Mouse (Mus musculus) left cerebral cortex, postnatal 25 days (tissue): Measurements from ENCODE around the gene Lmx1b. TPM values are rescaled to one million over a fixed set of nuclear protein-coding genes. Genes with fewer than 3 reads are reported as not detected.

Experiments used
- DNase-seq, 2 experiments: peaks; one replicate each; pipeline ENCODE4 v3.0.0; 2022; ENCODE audit warnings: low spot score in 2 of 2, mixed read lengths in 1 of 2
- intact Hi-C: fragments of 180-260 bp; cut with DNase I; formaldehyde crosslinking; loops from one replicate; pipeline ENCODE4 v1.15.1; 2025
- total RNA-seq, 2 experiments: library from RNA; stranded (reverse); gene quantifications; 2 replicates each; pipeline ENCODE4 v1.2.3; 2021

Lmx1b gene
- total RNA-seq = under 1 TPM; 0.18 to 0.32 TPM

DNA sequence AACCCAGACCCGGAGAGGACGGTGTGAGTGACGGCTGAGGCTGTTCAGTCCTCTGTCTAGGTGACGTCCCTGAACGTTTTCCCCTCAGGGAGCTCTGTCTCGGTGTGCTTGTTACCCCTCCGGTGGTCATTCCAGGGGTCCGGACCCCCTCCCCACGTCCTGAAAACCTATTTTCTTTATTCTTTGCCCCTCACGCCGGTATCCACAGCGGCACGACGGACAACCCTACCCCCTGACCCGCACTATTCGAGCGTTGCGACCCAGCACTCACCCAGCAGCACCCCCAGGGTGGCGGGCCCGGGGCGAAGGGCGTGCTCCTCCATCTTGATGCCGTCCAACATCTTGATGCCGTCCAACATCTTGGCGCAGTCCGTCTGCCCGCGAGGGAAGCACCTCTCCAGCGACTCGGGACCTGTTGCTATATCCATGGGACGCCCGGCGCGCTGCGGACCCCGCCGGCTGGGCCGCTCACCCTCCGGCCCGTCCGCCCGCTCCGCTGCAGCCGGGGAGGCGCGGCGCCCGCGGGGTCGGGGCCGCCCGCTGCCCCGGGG is at the start of gene Lmx1b:
Gene Lmx1b, minus strand, starts transcription at position 341 of the 551 bp plus-strand sequence.
- intact Hi-C loops = loop anchor here (5.0 kb wide), 1 partner anchor 83 kb away; no protein-coding TSS in a partner anchor

DNA sequence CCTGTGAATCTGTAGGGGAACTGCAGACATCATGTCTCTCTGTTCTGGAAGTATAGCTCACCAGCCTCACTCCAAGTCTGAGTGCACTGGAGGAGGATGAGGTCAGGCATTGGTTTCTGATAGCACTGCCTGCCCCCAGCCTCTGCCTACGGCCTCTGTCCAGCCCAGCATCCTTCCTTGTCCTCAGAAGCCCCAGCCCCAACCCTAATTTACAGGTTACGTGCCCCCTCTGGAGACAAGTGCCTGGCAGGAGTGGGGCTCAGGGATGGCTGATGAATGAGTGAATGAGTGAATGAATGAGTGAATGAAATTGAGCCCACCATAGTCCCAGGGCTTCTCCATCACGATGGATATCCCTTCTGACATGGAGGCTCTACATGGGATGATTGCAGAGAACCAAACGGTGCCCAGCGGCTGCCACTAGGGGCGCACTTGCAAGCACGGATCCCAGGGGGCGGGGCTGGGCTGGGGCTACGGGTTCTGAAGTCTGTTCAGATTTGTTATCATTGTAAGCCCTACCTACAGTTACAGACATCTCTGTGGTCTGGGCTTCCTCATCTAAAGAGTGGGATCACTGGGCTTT is 49.7 kb upstream of the Lmx1b start:
- intact Hi-C loops = no loop called here
- DNase-seq = no peak

More for the DNA sequence above, at the start of gene Lmx1b:
- no peak for DNase-seq

DNA sequence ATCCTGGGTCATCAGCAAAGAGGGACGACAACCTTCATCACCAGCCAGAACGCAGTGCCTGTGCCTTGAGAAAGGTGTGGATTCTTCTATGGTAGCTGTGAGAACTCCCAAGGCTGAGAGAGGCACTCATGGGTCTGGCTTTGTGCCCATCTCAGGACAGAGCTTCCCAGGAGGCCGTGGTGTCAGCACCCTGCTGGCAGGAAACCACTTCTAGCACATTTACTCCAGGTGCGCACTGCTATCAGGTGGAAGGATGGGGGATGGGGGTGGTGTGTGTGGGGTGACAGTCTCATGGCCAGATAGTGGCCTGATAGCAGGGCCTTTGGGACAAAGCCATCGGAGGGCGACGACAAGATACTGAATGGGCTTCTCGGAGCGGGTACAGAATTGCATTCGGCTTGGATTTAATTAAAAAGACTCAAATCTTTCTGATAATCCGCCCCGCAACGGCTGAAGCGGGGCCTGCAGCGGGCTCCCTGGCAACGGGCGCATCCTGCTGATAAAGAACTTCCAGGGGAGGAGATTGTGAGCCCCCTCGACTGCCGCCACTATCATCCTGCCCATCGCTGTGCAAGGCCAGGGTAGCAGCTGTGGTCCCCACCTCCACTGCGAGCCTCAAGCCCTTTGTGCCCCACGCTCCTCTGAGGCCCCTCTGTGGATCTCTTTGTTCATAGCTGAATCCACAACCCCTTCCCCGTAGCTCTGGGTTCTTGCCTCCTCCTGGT is 49.0 kb upstream of the Lmx1b start:
- intact Hi-C loops = no loop called here
- no peak for DNase-seq

DNA sequence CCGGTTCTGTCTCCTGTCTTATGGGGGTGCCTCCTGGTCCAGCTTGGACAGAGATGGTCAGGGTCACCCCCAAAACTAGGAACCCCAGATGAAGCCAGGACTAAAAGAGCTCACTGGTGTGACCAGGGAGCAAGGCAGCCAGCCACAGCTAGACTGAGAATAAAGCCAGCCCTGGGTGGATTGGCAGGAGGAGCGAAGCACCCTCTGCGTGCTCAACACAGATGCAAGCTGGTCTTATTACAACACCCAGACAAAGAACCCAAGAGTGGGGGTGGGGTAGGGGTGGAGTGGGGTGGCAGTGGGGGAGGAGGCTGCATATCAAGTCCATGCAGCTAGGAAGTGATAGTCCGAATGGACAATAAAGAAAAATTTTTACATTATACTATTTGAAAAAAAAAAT is 43.3 kb upstream of the Lmx1b start:
- intact Hi-C loops = no loop called here
- no peak for DNase-seq

DNA sequence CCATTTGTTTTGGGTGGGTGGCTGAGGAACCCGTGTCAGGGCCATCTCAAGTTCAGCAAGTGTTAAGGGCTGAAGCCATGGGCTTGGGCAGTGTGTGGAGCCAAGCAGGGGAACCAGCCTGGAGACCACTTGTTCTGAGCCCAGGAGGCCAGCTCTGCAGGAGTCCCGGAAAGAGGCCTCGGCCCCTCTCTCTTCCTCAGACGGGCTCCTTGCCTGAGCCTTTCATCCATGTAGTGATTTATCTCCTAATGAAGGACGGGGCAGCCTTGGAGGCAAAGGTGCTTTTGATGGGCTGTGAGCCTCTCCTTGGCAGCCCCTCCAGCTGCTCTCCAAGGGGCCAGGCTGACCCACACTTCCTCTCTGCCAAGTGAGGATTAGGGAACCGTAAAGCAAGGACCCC is 42.8 kb upstream of the Lmx1b start:
- DNase-seq = no peak
- intact Hi-C loops = no loop called here

DNA sequence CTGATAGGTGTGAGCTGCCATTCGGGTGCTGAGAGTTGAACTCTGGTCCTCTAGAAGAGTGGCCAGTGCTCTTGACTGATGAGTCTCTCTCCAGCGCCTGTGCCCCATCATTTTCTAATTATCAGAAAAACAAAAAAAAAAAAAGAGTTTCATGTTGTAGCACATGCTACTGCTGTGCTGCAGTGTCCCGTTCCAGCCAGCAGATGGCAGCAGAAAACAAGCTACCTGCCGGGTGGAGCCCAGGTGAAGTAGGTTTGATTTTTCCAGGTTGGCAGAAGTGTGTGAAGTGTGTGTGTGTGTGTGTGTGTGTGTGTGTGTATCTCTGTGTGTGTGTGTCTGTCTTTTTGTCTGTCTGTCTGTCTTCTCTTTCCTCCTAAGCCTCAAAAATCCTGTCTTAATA is 41.9 kb upstream of the Lmx1b start:
- intact Hi-C loops = loop anchor here (1.0 kb wide), 1 partner anchor 54 kb away; no protein-coding TSS in a partner anchor

DNA sequence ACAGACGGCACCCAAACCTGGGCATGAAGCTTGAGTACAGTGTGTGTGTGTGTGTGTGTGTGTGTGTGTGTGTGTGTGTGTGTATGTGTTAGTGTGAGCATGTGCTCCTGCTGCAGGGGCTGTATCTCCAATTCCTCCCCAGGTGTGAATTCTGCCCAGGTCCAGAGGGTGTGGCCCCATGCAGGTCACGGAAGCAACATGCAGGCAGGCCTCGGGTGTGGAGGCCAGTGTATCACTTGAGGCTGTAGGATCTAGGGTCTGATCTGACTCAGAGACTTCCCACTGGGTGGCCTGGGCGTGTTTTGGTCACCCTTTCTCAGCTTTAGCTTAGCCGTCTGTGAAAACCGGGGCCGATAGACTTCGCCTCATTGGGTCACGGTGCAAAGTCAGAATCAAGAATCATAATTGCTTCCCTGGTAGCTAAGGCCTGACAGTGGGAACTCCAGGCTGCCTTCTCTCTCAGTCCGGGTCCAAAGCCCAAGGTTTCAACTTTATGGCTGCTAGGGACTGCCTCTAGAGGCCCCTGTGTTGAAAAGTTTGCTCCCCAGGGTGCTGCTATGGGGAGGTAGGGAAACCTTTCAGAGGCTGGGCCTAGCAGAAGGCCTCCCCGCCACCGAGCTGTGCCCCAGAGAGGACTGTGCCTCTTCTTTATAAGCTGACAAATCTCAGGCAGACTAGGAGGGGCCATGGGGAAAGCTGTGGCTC is 38.8 kb upstream of the Lmx1b start:
- DNase-seq = no peak
- intact Hi-C loops = loop anchor here (10.0 kb wide), 1 partner anchor 276 kb away; no protein-coding TSS in a partner anchor

More for the DNA sequence above, 41.9 kb upstream of the Lmx1b start:
- DNase-seq = peak; percentile 58 to 60

DNA sequence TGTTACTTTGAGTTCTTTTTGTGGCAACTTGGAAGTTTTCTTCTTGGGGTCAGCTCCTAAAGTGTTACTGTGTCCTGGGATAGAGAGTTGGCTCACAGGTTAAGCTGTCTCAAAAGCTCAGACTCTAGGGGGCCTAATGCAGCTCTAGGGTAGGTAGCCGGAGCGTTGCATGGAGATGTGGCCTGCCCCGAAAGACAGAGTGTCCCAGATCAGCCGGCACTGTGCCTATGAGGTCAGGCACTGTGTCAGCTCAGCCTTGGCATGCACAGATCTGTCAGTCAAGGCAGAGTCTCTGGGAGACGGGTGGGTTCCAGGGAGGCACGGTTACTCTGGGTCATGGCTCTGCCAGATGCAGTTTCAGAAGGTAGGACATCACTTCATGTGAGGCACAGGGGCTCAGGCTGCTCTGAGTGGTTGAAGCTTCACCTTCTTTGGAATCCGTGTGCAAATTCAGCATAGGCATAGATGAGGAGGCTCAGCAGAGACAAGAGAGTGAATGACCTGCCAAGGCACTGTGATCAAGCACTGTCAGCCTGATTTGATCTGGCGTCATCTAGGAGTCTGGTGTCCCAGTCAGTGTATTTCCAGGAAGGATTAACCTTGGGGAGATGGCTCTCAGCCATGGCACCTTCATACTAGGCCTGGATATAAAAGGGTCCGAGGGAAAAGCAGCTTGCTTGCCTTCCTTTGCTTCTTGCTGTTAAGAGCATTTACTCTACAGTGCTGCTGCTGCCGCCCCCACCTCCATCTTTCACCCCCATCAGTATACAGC is 32.6 kb upstream of the Lmx1b start:
- DNase-seq = no peak
- intact Hi-C loops = loop anchor here (10.0 kb wide), 1 partner anchor 282 kb away; no protein-coding TSS in a partner anchor

DNA sequence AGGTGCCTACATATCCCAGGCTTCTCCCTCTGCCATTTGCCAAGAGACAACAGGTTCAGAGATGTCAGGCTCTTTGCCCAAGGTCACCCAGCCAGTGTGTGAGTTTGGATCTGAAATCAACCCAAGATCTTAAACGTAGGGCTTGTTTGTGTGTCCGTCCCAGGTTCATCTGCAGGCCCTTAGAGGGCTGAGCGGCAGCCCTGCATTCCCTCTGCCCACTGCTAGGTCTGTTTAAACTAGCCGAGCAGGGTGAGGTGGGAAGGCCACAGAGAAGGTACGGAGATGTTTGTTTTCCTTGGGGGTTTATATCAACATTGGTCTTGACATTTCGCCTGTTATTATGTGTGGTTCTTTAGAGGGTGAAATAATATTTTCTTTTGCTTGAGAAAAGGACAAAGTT is 28.4 kb upstream of the Lmx1b start:
- intact Hi-C loops = no loop called here
- no peak for DNase-seq

DNA sequence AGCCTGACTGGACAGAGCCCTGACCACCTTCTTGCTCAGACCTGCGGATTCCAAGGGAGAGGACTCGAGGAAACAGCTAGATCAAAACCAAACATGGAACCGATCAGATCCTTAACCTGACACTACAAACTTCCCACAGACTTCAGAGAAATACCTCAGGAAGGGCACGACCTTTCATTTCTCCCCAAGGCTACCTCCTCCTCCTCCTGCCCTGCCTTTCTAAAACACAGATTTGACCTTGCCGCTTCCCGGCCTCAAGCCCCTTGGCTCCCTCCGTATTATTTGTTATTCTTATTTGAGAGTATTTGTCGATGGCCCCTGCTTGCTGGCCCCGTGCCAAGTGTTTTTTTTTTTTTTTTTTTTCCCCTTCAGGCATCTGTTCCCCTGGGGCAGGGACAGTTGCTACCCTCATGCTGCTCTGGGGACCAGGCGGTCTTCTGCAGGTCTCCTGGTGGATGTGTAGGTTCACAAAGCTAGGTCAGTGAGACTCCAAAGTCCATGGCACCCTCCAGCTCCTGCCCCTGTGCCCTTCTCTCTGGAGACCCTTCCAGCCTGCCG is 26.2 kb upstream of the Lmx1b start:
- DNase-seq = no peak
- intact Hi-C loops = no loop called here

DNA sequence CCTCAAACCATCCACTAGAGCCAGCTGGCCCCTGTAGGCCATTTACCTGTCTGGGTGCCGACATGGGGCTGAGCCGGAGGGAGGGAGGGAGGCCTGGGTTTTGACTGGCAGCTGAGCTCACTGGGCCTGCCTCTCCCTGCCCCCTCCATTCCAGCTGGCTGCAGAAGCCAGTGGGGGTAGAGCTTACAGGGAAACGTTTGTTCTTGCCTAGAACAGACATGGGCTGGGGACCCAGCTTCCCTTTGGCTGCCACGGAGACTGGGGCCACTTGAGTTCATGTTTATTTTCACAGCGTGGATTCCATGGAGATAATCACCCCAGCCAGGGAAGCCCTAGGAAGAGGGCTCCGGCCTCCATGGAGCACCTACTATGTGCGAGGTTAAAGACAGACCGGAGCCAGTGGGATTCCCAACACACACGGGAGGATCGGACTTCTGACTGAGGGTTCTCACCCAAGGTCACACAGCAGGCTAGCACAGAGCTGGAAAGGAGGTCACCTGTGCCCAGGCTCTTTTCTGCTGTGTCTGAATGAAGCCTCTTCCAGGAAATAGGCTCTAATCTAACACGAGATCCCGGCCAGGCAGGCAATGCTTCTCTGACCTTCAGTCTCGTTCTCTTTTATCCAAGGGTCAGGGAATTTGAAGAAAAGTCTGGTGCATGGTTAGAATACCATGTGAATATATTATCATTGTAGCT is 25.2 kb upstream of the Lmx1b start:
- intact Hi-C loops = no loop called here
- peak in 1 of 2 experiments; percentile 24 for DNase-seq

DNA sequence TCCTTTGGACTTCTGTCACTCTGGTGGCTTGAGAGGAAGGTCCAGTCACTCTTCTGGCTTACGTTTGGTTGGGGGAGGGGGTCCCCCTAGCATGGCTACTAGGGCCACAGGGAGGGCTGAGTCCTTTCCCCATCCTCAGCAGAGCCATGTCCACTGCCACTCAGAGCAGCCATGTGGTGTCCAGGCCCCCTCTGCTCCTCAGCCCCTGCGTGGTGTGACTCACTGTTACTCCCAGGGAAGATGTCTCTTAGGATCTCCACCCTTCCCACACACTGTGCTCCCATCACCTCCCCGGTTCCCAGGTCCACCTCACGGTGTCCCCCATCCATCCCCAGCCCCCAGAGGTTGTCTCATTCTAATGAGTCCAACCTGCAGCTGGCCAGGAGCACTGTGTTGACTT is 24.4 kb upstream of the Lmx1b start:
- DNase-seq = no peak
- intact Hi-C loops = no loop called here

DNA sequence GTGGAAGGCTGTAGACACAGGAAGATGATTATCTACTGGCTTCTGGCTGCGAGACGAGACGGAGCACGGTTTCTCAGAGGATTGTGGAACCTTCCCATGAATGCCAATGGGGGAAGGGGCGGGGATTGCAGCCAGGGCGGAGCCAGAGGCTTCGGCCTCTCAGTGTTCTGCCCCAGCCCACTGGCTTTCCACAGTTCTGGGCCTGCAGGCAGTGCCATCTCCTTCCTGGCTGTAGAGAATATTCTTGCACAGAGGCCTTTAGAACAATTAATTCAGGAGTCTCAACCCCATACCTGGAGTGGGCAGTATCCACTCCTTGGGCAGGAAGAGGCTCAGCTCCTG is 18.9 kb upstream of the Lmx1b start:
- intact Hi-C loops = no loop called here
- DNase-seq = no peak

DNA sequence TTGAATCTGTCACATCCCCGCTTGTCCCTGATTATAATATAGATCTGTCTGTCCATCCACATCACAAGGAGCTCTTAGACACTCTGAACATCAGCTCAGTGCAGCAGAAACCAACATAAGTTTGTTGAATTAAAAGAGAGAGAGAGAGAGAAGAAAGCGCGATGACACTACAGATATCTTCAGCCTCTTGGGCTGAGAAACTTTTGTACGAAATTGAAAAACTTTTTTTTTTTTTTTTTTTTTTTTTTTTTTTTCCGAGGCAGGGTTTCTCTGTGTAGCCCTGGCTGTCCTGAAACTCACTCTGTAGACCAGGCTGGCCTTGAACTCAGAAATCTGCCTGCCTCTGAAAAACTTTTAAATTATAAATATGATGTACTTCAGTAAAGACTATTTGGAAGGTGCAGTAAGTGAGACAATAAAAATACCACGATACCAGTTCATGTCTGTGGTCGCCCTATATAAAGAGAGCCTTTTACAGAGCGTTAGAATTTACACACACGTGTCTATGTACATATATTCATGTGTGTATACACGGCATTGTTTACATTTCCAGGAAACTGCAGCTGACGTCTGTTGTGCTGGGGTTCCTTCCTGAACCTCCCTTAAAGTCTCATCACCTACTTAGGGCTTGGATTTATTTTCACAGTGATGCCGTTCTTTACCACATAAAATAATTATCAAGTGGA is 18.4 kb upstream of the Lmx1b start:
- intact Hi-C loops = no loop called here

DNA sequence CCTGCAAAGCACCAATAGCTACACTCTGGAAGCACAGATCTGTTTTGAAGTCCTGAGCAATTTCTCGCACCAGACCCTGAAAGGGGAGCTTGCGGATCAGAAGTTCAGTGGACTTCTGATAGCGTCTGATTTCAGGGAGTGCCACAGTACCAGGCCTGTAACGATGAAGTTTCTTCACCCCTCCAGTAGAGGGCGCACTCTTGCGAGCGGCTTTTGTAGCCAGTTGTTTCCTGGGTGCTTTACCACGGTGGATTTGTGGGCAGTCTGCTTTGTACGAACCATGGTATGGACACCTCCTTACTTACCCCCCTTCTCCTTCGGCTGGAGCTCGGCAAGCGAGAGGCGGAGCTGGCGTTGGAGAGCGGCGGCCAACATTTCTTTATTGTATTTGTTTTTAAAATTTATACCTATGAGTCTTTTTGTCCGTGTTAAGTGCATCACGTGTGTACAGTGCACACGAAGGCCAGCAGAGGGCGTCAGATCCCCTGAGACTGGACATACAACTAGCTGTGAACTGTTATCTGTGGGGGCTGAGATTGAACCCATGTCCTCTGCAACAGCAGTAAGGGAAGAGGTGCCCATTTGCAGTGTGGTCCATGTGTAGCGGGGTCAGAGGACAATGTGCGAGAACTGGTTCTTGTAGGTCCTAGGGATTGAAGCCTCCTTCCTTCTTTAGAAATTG is 12.3 kb upstream of the Lmx1b start:
- intact Hi-C loops = no loop called here
- DNase-seq = no peak

More for the DNA sequence above, 18.4 kb upstream of the Lmx1b start:
- DNase-seq = no peak

DNA sequence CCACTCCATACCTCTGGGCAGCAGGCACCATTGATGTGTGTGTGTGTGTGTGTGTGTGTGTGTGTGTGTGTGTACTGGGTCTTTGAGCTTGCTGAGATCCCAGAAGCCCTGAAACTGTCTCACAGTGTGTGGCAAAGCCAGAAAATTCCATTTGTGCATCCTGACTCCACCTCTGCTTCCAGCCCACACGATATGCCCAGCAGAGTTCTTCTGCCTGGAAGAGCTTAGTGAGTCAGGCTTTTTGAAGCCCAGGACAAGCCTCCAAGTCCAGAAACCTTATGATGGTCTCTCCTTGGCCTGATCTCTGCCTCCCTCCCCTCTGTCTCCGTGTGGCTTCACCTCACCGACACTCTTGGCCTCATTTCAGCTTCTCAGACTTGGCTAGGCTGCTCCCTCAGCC is 9.1 kb upstream of the Lmx1b start:
- peak in 1 of 2 experiments; percentile 52 for DNase-seq
- intact Hi-C loops = no loop called here

DNA sequence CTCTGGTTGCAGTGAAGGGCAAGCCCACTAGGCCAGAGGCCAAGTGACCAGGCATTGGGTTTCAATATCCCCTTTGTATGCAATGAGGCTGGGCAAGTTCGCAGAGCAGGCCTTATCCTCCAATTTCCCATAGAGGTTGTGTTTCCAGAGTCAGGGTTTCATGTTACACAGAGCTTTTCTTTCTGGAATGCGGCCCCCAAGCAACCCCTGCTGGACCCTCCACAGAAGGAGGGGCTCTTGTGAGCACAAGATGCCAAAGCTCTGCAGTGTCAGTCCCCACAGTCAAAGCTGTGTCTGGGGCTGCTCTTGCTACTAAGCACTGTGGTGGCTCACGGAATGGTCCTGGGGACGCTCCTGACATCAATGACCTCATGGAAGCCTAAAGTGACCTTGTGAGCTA is 8.6 kb upstream of the Lmx1b start:
- intact Hi-C loops = no loop called here
- no peak for DNase-seq

DNA sequence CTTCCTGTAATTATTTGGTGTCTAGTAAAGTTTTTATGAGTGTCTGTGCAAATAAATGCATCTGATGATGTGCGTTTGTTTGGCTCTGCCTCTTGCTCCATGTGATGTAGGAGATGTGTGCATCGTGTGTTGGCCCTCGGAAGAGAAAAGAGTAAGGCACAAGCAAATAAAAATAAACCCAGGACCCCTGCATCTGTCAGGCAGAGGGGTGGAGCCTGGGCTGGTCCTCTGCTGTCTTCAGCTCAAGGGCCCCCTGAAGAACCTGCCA is 5.9 kb upstream of the Lmx1b start:
- no peak for DNase-seq
- intact Hi-C loops = no loop called here
